Mouse (Mus musculus) hindbrain, embryonic 16.5 days (tissue): ENCODE measurements around the gene Cep170b. TPM values are rescaled to one million over a fixed set of nuclear protein-coding genes. Genes with fewer than 3 reads are reported as not detected.

Source experiments
- microRNA-seq: library from miRNA; unstranded; fragments of <30 nt; microRNA quantifications from one replicate; pipeline ENCODE4, GENCODE M21; 2017
- polyA plus RNA-seq: library from polyadenylated mRNA; unstranded; fragments of >200 nt; fragmentation: Nextera tagmentation; extraction: Ambion mirVana; gene quantifications from 2 replicates; pipeline ENCODE4 v1.2.1, GENCODE M21; 2015

Gene Cep170b
- polyA plus RNA-seq, 1 experiment from 2014 or later, result 30.6 TPM

Small RNAs within 50 kb of the gene (microRNA-seq; reads per million reads assigned to microRNA genes)
- 1.9 reads per million for gene Mir6940

Other genes starting within 250 kb of the Cep170b start
- gene A530016L24Rik, start 231.0 kb upstream of the Cep170b start, polyA plus RNA-seq, result 0.10 and 0.12 TPM in 2 replicates
- 92.7 and 96.1 TPM in 2 replicates for gene Tmem179, start 203.7 kb upstream of the Cep170b start, polyA plus RNA-seq
- gene Inf2, start 131.7 kb upstream of the Cep170b start, polyA plus RNA-seq, result 1.0 and 1.1 TPM in 2 replicates
- gene Adssl1, start 100.4 kb upstream of the Cep170b start, polyA plus RNA-seq, result 7.7 and 7.9 TPM in 2 replicates
- 48.1 and 57.5 TPM in 2 replicates for gene Siva1, start 75.8 kb upstream of the Cep170b start, polyA plus RNA-seq
- 55.6 and 62.3 TPM in 2 replicates for gene Akt1, start 45.6 kb upstream of the Cep170b start, polyA plus RNA-seq
- gene Zbtb42, start 41.6 kb upstream of the Cep170b start, polyA plus RNA-seq, result 2.4 and 4.0 TPM in 2 replicates
- 5.6 and 7.0 TPM in 2 replicates for gene Pld4, start 40.2 kb downstream of the Cep170b start, polyA plus RNA-seq
- 3.4 and 3.7 TPM in 2 replicates for gene Ahnak2, start 82.2 kb downstream of the Cep170b start, polyA plus RNA-seq
- gene Clba1, start 88.5 kb downstream of the Cep170b start, polyA plus RNA-seq, result 21.7 and 24.2 TPM in 2 replicates
- 31.3 and 36.7 TPM in 2 replicates for gene Cdca4, start 109.0 kb downstream of the Cep170b start, polyA plus RNA-seq
- gene Gpr132, start 147.8 kb downstream of the Cep170b start, polyA plus RNA-seq, result 0.08 TPM in 1 of 2 replicates, not detected in the other
- 10.7 and 11.1 TPM in 2 replicates for gene Jag2, start 209.3 kb downstream of the Cep170b start, polyA plus RNA-seq
- gene Nudt14, start 221.7 kb downstream of the Cep170b start, polyA plus RNA-seq, result 54.2 and 57.3 TPM in 2 replicates